Mouse (Mus musculus) bone marrow, adult 2 months (tissue): Measurements from ENCODE around the gene Kcnc1. TPM values are rescaled to one million over a fixed set of nuclear protein-coding genes. Genes with fewer than 3 reads are reported as not detected.

Source experiments
- H3K27ac ChIP-seq: fragments of 200-500 bp; 2 replicates; pipeline ENCODE4 v1.5.1; 2012; ENCODE audit warnings: low read depth, mild to moderate bottlenecking, control low read depth, inconsistent platforms, low read length; ENCODE audit not compliant: control insufficient read depth, poor library complexity, insufficient read depth
- H3K4me1 ChIP-seq: fragments of 200-500 bp; 2 replicates; pipeline ENCODE4 v1.6.1; 2011; ENCODE audit warnings: low read length; ENCODE audit not compliant: control insufficient read depth, insufficient read depth
- H3K4me3 ChIP-seq: fragments of 200-500 bp; replicated peaks from 2 replicates; pipeline ENCODE3; 2011; ENCODE audit warnings: mild to moderate bottlenecking, low read depth, low read length, control low read depth; ENCODE audit not compliant: control insufficient read depth
- CTCF ChIP-seq: fragments of 200-500 bp; IDR thresholded peaks from 2 replicates; pipeline ENCODE4 v1.5.1; 2011; ENCODE audit warnings: low read length, control low read depth; ENCODE audit not compliant: control insufficient read depth, insufficient read depth
- POLR2A ChIP-seq: fragments of 200-500 bp; IDR thresholded peaks from 2 replicates; pipeline ENCODE4 v1.6.1; 2011; ENCODE audit warnings: low read depth, mild to moderate bottlenecking, control low read depth, low read length, borderline replicate concordance; ENCODE audit not compliant: control insufficient read depth
- WGBS: fragments of 180-500 bp; shearing (Covaris S2); methylation state at CpG from one replicate; pipeline ENCODE4 v1.1.7; 2018; 5-methylcytosine and 5-hydroxymethylcytosine counted together
- polyA plus RNA-seq: library from polyadenylated mRNA; stranded (reverse); fragments of >200 nt; gene quantifications from 2 replicates; pipeline ENCODE4 v1.2.4, GENCODE M21; 2011; ENCODE audit warnings: low replicate concordance; ENCODE audit not compliant: missing spikeins, insufficient read depth, insufficient read length

The Kcnc1 gene
- polyA plus RNA-seq, 1 experiment, result 0.25 TPM

- Histone ChIP-seq H3K4me3 (no peak overlapping the region), H3K4me1 (no peaks in the 10 kb centered on the region), H3K27ac (no peak overlapping the region; the same call in 1 of the 2 replicates)
- TF ChIP-seq CTCF, result no peak
- no peak for TF ChIP-seq POLR2A
- 5% methylated on average over 64 of the region's 64 CpGs for WGBS
Observed at GRCm38 (mm10) chr7:46396928-46397731, 833 bp downstream of the Kcnc1 start.

- TF ChIP-seq POLR2A, result no peak
- no peak for TF ChIP-seq CTCF
- Histone ChIP-seq H3K4me1 (no peaks in the 10 kb centered on the region), H3K27ac (no peak overlapping the region; the same call in 1 of the 2 replicates), H3K4me3 (no peak overlapping the region)
- 19% methylated on average over 70 of the region's 70 CpGs for WGBS
Observed at GRCm38 (mm10) chr7:46397732-46398333, 1.5 kb downstream of the Kcnc1 start.

- no peaks in the 10 kb centered on the region for H3K4me1 ChIP-seq
- WGBS, result 14% methylated on average over 4 of the region's 4 CpGs
- no peak overlapping the region for H3K27ac ChIP-seq
- TF ChIP-seq CTCF, result no peak
- no peak for TF ChIP-seq POLR2A
- H3K4me3 ChIP-seq, result no peak overlapping the region
Observed at GRCm38 (mm10) chr7:46398612-46399011, 2.3 kb downstream of the Kcnc1 start.

- TF ChIP-seq POLR2A, result no peak
- TF ChIP-seq CTCF, result no peak
- H3K4me1 ChIP-seq, result no peaks in the 10 kb centered on the region
- no peak overlapping the region for H3K4me3 ChIP-seq
- WGBS, result 83% methylated on average over 1 of the region's 1 CpGs
- H3K27ac ChIP-seq, result no peak overlapping the region
Observed at GRCm38 (mm10) chr7:46399676-46400075, 3.4 kb downstream of the Kcnc1 start.

- Histone ChIP-seq H3K4me1 (no peaks in the 10 kb centered on the region), H3K4me3 (no peak overlapping the region), H3K27ac (no peak overlapping the region)
- no peak for TF ChIP-seq CTCF
- TF ChIP-seq POLR2A, result no peak
- 58% methylated on average over 8 of the region's 8 CpGs for WGBS
Observed at GRCm38 (mm10) chr7:46400346-46400745, 4.0 kb downstream of the Kcnc1 start.

GRCm38 (mm10) chr7:46401371-46402180, 5.3 kb downstream of the Kcnc1 start:
- H3K27ac ChIP-seq, result no peak overlapping the region
- TF ChIP-seq CTCF (no peak), POLR2A (no peak)
- no peaks in the 10 kb centered on the region for H3K4me1 ChIP-seq
- WGBS, result 60% methylated on average over 3 of the region's 3 CpGs
- no peak overlapping the region for H3K4me3 ChIP-seq

- TF ChIP-seq CTCF, result no peak
- no peak for TF ChIP-seq POLR2A
- Histone ChIP-seq H3K4me1 (no peaks in the 10 kb centered on the region), H3K27ac (no peak overlapping the region), H3K4me3 (no peak overlapping the region)
- WGBS, result 83% methylated on average over 15 of the region's 15 CpGs
Observed at GRCm38 (mm10) chr7:46403616-46404485, 7.6 kb downstream of the Kcnc1 start.
